Mouse (Mus musculus) kidney, postnatal 36 days (tissue): ENCODE results near the gene Zfp874b.
"Not testable (repeated sequence)": the region's sequence is repeated elsewhere in the genome, so short reads cannot be mapped to it uniquely, and the experiment has no call there.

Experiments
- DNase-seq, 2 experiments: peaks; one replicate each; pipeline ENCODE4 v3.0.0; 2021 to 2022; ENCODE audit warnings: mixed read lengths in 2 of 2

The Zfp874b gene

GRCm38 (mm10) chr13:67483625-67484423, at the start of gene Zfp874b:
Gene Zfp874b (minus strand): TSS chr13:67484258.
- peak; percentile 93 to 96 for DNase-seq

GRCm38 (mm10) chr13:67527049-67527730, 43.1 kb upstream of the Zfp874b start:
- no peak for DNase-seq

DNA sequence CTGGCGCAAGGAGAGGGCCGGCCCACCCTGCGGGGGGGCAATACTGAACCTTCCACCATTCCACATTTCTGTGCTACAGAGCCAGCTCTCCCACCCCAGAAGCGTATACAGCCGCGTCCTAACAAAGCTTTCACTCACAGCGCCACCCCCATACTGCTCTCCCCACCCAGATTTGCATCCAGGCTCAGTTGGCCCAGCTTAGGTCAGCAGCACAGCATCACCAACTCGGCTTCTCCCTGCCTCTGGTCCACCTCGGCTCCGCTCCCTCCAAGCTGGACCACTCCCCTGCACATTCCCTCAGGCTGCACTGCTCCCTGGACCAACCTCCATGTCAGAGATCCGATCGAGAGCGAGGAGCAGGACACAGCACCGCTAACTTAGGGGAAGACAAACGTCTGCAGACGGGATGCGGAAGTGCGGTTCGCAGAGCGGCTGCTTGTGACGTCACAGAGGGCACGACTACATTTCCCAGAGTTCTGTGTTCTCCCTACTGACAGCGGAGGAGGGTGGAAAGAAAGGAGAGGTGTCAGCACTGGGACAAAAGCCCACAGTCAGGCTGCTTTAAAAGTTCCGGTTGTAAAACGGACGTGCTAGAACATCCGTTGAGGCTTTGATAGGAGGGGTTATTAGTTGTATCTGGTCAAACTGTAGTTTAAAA, 41.8 kb upstream of the Zfp874b start, which contains the start of the genes Gm26965 and Zfp87:
Gene Gm26965 (minus strand): TSS at position 399 of the 658 bp plus-strand sequence.
Gene Zfp87 (minus strand): TSS at position 425 of the 658 bp plus-strand sequence.
- peak; percentile 95 to 96 for DNase-seq

DNA sequence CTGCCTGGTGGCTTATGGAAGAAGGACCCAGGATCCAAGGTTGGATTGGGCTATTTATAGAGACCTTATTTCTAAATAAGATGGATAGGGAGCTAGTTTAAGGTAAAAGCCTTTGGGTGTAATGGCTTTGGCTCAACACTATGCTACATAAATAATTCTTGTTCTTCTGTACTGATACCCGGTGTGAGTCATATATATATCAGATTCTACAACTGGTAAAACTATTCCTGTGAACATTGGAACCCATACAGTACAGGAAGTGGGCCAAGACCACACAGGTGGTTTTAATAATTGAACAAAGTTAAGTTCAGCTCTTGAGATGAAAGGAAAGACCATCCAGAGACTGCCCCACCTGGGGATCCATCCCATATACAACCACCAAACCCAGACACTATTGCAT, 16.9 kb upstream of the Zfp874b start:
- DNase-seq, result no peak

DNA sequence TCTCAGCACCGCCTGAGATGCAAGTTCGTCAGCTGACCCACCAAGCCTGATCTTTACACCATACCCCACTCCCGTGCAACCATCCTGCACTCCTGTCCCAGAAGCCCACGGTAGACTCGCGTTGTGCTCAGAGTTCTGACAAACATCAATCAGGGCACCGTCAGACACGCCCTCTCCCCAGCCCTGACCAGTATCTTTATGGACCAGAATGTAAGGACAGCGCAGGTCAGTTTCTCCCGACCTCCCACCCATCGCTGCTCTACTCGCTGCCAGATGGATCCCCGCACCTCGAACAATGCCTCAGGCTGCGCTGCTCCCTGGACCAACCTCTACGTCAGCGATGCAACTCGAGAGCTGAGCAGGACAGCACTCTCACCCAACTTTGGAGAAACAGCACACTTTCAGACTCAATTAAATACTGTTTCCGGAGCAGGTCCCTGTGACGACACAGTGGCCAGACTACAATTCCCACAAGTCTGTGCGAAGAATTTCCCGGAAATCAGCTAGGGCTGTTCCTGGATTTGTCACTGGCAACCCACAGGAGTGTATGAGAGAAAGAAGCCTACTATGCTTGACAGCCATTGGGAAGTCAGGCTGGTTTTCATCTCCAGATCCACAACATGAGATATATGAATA, 16.1 kb upstream of the Zfp874b start, which contains the start of gene Zfp58:
Gene Zfp58 (minus strand): TSS at position 472 of the 636 bp plus-strand sequence.
- peak; percentile 89 to 90 for DNase-seq

- DNase-seq, result no peak
Measured at GRCm38 (mm10) chr13:67495631-67496030, 11.6 kb upstream of the Zfp874b start.

- DNase-seq, result no peak
Measured at GRCm38 (mm10) chr13:67484424-67484811, 360 bp upstream of the Zfp874b start.

- DNase-seq, result no peak
Measured at GRCm38 (mm10) chr13:67481528-67481927, 2.5 kb downstream of the Zfp874b start.

DNA sequence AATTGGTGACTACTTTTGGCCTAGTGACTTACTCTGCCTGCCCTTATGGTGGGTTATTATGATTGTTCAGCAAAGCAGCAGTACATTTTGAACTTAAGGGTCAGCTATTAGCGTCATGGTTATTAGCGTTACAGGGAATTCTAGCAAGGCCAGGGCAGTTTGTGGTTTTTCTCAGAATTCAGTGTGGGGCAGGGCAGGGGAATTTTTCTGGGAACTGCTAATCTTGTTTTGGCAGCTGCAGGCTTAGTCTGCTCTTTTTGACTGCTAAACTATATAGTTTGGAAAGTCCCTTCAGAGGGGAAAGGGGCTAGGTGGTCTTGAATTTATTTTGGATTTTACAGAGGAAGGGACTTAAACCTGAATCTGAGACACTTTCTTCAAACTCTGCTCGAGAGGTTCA, 14.8 kb downstream of the Zfp874b start:
- no peak for DNase-seq

DNA sequence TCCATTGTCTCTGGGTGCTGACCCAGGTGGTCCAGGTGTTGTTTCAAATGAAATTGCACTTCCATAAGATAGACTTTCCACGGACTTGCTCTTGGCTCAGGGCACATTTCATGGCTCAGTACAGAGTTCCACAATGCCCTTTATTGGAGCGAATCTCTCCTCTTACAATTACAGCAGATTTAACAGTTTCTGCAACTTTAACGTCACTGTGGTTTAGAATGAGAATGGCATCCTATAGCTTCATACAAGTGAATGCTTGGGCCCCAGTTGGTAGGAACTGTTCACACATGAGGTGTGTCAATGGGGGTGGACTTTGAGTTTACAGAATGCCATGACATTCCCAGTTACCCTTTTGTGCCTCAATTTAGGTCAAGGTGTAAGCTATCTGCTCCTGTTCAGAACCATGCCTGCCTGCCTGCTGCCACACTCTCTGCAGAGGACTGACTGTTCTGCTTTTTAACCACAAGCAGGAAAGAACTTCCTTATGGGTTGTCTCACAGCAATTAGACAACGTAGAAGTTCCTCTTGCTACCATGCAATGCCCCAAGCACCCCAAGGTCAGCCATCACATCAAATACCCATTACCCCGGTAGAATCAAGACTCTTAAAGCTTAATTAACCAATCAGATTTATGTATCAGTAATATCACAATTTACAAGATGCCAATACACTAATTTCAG, 20.4 kb downstream of the Zfp874b start:
- not testable (repeated sequence) for DNase-seq

DNA sequence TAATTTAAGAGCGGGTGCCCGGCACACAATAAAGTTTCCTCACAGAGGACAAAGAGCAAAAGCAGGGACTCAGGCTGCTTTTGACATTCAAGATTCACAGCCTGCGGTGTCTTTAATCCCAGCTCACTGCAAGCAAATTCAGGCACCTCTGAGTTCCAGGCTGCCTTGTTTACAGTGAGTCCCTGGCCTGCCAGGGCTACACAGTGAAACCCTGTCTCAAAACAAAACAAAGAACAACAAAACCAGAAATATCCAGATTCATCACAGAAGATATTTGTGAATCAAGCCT, 32.1 kb downstream of the Zfp874b start:
- peak; percentile 29 to 31 for DNase-seq

DNA sequence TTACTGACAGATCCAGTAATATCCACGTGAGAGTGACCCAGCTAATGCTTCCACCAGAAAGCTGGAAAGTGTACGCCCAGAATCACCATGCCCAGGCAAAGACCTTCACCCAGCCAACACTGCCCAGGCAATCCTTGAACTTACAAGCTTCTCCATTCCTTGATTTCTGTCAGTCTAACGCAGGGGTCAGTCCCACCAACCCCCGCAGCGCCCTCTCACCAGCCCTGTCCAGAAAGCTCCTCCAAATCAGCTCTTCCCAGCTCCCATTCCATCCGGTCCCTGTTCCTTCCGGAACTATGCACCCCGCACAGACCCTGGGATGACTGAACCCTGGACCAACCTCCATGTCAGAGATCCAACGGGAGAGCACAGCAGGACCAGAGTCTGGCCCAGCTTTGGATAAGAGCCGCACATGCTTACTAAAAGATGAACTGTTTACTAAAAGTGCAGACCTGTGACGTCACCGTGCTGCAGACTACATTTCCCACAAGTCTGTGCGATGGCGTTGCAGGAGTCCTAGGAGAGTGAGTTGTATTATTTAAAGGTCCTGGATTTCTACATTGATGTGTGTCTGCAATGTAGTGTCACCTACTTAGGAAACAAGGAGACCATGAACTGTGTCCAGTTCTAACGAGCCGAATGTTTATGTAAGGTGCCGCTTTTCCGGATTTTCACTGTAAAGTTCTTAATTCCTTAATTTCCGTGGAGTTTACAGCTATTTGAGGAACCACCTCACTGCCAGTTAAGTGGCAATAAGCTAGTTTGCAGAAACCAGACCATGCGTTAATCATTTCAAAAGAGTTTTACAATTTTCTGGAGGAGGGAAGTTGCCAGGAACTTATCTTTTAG, 32.7 kb downstream of the Zfp874b start, which contains the start of gene Zfp874a:
Gene Zfp874a (minus strand): TSS at position 453 of the 849 bp plus-strand sequence.
- DNase-seq, result peak; percentile 95 to 97

DNA sequence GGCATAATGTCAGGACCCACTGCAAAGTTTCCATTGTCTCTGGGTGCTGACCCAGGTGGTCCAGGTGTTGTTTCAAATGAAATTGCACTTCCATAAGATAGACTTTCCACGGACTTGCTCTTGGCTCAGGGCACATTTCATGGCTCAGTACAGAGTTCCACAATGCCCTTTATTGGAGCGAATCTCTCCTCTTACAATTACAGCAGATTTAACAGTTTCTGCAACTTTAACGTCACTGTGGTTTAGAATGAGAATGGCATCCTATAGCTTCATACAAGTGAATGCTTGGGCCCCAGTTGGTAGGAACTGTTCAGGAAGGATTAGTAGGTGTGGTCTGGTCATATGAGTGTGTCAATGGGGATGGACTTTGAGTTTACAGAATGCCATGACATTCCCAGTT, 47.0 kb downstream of the Zfp874b start:
- not testable (repeated sequence) for DNase-seq

GRCm38 (mm10) chr13:67428116-67428515, 55.9 kb downstream of the Zfp874b start:
- no peak for DNase-seq

DNA sequence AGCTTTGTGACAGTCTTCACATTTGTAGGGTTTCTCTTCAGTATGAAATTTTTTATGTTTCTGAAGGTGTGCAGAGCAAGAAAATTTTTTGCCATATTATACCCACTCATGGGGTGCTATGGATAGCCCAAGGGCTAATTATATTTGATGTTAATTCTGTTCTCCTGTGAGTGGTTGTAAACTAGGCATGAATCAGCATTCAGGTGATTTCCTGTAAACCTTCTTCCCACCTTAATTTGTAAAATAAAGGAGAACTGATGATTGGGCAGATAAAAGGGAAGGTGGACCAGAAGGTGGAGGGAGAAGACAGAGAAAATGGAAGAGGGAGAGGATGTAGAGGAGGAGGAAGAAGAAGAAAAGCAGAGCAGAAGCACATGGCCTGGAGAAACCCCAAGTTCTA, 58.4 kb downstream of the Zfp874b start:
- DNase-seq, result not testable (repeated sequence)

- DNase-seq, result not testable (repeated sequence)
Measured at GRCm38 (mm10) chr13:67422532-67422931, 61.5 kb downstream of the Zfp874b start.
